Mouse (Mus musculus) 3T3-L1 (cell line): ENCODE measurements around the gene Cd200.
A peak's percentile ranks its signal among the peaks of the same experiment; 100 is the strongest.
"Not testable (repeated sequence)": the region's sequence is repeated elsewhere in the genome, so short reads cannot be mapped to it uniquely, and the experiment has no call there.

Source experiments
- DNase-seq: peaks from one replicate; pipeline ENCODE4 v3.0.0-alpha.2; 2015; ENCODE audit warnings: low read depth, low spot score

Cd200 gene

DNA sequence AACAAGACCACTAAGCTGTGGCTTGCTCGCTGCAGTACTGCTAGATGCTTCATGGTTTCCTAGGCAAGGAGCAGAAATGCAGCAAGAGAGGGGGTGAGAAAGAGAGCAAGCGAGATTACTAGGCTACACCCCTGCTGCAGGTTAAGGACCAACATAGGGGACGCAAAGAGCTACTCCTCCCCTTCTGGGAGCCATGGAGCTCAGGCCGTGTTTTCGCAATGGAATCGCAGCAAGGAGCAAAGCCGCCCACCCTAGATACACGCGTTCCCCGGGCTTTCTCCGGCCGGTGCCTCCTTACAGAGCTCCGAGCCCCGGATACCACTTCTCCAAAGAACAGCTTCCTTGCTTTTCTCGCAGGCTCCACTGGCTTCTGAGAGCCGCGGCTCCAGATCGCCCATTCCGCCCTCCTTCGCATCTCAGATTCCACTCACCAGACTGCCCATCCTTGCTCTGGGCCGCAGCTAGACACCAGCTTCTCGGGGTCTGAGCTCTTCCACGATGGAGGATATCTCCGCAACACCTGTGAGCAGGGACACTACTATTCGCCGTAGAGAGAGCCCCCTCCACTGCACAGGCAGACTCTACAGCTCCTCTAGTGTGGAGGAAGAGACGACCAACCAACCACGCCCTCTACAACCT is at the start of gene Cd200:
Gene Cd200, minus strand, starts transcription at position 629 of the 639 bp plus-strand sequence.
- no peak for DNase-seq

DNA sequence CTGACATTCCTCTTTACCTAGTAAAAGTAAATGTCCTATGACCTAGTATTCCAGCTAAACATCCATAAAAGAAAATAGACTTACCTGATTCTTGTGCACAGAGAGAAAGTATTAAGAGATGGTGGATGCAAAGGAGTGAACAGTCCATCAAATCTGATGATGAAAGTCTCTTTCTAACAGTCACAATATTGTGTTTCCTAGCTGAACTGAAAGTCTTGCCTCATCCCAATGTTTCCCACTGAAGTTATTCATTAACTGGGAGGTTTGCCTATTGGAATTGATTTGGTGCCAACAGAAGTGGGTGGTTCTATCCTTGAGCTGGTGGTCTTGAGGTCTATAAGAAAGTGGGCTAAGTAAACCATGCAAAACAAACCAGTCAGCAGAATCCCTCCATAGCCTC is 45.9 kb upstream of the Cd200 start:
- DNase-seq, result no peak

DNA sequence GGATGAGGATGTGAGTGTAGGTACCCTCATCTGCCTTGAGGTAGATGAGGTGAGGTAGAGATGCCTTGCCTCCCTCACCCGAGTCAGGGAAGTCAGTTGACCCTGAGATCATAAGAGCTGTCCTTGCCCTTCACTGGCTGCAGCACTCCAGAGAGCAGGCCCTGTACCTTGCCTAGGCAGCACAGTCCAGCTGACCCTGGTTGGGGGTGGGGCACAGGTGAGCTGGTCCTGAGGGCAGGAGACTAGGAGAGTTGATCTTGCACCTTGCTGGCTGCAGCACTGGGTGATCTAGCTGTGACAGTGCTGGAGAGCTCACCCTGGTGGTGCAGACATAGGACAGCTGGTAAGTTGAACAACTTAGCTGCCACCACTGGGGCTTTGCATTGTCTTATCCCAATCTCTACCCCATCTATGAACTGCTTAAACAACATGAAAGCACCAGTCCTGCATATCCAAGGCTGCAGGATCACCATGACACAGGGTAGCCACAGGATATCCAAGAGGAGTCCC is 28.4 kb upstream of the Cd200 start:
- DNase-seq, result no peak

DNA sequence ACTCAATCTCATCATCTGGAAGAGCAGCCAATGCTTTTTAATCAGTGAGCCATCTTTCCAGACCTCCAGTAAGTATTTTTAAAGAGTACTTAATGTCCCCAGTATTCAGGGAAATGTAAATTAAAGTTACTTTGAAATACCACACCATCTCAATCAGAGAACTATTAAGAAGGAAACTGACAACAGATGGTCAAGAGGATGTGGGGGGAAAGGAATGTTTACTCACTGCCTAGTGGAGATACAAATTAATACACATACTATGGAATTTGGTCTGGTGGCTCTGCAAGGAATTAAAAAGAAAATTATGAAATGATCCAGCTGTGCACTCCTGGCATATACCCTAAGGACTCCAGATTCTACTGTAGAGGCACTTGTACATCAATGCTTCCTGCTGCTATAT is 26.7 kb upstream of the Cd200 start:
- DNase-seq, result no peak

DNA sequence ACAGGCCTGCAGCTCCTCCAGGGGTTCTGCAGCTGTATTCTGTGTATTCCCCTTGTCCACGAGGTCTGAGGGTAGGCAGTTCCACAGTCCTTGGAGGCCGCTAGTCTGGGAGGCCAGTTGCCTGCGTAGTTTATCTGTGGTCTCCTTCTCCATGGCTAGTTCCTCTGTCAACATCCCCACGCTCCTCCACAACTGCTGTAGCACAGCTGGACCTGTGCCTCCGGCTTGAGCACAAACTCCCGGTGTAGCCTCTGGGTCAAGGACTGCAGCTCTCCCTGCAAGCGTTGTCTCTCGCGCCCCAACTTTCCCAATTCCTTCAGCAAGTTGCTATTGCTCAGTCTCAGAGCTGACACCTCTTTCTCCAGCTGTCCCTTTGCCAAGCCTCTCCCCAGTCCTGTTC is 18.8 kb upstream of the Cd200 start:
- no peak for DNase-seq

DNA sequence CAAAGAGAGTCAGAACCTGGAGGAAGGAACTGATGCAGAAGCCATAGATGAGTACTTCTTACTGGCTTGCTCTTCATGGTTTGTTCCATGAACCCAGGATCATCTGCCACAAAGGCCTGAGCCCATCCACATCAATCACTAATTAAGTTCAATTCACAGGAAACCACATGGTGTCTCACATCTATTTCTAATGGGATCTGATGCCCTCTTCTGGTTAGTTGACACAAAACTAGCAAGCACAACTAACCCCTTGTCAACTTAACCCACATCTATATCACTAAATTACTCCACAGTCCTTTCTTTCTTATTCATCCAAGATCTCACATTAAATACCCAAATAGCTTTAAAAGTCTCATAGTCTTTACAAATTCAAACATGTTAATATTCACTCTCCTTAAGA is 4.6 kb upstream of the Cd200 start:
- DNase-seq, result peak; percentile 54

DNA sequence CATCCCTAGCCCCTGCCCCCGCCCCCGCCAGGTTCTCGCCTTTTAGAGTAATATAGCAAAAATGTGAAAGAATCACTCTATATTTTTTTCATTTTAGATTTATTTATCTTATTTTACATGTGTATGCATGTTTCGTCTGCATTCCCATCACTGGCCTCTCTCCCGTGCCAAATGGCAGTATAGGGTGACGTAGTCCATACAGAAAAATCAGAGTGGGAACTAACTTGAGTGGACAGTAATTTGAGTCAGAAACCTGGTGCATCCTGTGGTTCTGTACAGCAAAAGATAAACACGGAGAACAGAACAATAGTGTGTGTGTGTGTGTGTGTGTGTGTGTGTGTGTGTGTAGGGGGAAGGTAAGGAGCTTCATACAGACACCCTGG is 202 bp upstream of the Cd200 start:
- DNase-seq, result not testable (repeated sequence)

DNA sequence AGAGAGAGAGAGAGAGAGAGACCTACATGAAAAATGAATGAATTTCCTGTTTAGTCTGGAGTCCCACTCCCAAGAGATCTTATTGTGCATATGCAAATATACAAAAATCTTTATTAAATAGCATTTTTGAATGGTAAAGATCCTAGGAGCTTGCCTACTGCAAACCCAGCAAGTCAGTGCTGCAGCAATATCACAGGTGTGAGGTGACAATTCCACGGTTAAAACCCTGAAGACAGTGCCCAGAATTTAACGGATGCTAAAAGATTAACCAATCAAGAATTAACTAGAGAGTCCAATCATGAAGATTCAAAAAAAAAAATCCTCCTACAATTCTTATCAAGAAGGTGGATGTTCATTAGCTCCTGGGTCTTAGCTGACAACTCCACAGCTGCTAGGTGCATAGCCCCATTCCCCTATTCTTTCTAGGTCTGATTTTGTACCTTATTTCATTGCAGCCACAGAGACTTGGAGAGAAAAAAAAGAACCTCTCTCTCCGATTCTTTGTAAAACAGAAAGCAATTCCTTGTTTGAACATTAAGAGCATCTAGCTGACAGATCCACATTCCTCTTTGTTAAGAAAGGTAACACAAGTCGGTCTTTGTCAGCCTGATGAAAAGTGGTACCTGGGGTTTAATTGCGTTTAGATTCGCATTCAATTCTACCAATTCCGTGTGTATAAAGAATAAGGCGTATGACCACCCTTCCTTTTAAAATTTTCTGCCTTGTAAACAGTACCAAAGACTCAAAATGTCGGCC is 1.0 kb downstream of the Cd200 start:
- no peak for DNase-seq

DNA sequence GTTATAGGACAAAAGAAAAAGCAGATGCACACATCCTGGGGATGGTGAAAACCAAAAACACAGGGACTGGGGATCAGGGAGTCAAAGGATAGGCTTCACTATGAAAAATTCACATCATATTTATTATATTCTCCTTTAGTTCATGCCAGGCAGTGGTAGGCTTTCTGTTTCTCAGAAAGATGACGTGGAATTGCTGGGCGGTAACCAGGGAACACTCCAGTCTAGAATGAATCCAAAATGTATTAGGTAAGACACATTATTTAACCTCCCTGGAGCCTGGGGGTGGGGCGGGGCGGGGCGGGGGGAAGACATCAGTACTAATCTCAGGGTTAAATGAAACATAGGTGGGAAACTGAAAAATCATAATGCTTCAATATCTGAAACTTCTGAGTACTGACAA is 1.8 kb downstream of the Cd200 start:
- DNase-seq, result no peak

DNA sequence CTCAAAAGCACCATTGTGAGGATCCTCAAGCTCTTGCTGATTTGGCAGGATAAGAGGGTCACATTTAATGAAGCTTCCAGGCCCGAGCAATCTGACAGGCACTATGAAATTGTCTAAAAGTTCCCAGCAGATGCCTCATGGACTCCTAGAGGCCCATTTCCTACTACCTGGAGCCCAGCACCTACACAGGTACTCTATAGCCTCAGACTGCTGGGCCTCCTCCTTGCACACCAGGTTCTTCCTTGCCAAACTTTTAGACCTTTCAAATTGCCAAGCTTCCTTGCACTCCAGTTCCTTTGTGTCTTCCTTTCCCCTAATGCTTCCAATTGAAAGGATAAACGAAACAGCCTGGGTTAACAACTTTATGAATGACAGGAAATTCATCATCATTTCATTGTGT is 5.9 kb downstream of the Cd200 start:
- no peak for DNase-seq

DNA sequence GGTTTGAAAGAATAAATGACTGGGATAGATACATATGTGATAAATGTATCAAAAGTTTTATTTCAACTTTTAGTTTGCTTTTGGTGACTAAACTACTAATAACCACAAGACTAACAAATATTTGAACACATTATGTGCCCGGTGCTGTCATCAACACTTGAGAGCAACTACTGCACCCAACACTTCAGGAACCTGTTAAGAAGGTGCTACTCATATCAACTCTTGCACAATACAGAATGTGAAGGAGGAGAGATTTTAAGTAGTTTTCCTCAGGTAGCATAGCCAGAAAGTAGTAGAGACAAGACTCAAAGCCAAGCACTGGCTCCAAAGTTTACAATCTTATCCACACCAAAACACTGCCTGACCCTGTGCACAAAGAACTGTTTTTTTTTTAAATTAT is 6.8 kb downstream of the Cd200 start:
- no peak for DNase-seq

DNA sequence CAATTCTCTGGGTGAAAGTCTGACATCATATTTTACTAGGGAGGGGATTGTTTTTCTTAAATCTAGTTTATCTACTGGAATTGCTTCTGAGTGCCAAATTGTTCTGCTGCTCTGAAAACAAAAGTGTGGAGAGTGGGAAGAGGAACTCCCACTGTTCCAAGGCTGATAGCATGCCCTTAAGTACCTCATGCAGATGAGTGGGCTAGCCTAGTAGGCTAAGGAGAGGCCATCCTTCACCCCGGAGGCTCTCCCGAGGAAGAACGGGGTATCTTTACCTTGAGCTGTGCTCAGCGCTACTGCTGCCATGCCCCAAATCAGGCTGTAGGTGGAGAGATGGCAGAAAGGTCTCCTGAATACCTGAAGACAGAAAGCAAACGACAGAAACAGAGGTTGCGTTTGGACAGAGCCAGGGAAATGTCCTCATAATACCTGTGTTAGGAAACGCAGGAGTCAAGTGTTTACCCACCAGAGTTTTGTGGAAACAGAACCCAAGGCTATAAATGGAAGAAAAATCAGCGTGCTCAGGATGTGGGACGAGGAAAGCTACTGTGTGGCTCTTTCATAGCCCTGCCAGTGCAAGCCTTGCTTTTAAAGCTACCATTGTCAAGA is 8.8 kb downstream of the Cd200 start:
- DNase-seq, result no peak

DNA sequence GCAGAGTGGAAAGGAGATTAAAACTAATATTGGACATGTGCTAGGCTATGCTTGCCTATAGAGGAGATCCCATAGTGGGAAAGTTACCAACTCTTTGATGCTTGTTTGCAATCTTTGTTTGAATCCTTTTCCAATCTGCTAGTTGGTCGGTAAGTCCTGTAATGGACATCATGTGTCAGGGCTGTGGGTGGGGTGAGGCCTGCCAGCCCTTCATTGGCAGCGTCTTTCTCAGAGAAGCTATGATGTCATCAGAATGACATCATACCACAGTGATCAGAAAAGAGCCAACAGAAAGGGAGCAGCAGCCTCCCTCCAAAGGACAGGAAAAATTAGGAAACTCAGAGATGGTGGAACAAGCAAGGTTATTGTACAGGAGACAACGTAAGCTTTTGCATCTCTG is 9.4 kb downstream of the Cd200 start:
- DNase-seq, result no peak

DNA sequence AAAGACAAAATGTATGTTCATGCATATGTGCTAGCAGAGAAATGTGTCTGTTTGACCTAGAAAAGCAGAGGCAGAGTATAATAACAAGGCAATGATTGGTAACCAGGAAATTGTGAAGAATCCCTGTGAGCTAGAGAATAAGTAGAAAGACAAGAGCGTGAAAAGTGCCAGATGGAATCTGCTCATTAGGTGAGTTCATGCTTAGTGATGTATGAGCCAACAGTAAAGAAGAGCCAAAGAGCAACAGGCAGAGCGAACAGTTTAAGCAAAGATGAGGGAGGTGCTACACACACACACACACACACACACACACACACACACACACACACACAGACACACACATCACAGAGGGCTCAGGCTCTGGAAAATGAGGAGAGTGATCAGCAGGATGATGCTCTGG is 11.4 kb downstream of the Cd200 start:
- no peak for DNase-seq

DNA sequence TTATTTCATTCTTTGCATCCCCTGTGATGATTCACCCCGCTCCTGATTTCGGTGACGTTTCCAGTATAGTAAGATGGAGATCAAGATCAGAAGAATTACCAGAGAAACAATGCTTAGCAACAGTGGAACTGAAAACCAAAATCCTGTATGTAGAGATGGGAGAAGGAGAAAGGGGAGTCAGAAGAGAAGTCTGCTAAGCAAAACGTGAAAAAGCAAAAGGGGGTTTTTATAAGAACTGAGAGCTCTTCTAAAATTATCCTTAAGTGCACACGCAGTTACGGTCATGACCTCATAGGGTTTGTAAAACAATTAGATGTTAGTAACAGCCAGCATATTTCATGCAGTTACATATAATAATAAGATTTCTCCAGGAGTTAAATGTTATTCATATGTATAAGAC is 16.6 kb downstream of the Cd200 start:
- no peak for DNase-seq

DNA sequence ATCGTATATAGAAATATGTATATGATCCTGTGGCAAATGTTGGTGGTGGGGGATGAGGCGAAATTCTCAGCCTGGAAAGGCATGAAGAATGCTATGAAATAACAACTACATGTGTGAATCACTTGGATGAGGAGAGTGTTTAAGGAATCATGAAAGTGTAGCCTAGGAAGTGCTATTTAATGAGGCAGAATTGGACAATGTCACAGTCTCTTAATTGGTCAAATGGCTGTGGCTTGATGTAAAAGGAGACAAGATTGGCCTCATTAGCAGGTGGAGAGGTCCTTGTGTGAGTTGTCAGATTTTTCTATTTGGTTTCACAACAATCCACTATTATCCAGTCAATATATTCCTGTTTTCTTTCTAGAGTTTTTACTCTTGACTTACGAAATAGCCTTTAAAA is 17.2 kb downstream of the Cd200 start:
- no peak for DNase-seq

DNA sequence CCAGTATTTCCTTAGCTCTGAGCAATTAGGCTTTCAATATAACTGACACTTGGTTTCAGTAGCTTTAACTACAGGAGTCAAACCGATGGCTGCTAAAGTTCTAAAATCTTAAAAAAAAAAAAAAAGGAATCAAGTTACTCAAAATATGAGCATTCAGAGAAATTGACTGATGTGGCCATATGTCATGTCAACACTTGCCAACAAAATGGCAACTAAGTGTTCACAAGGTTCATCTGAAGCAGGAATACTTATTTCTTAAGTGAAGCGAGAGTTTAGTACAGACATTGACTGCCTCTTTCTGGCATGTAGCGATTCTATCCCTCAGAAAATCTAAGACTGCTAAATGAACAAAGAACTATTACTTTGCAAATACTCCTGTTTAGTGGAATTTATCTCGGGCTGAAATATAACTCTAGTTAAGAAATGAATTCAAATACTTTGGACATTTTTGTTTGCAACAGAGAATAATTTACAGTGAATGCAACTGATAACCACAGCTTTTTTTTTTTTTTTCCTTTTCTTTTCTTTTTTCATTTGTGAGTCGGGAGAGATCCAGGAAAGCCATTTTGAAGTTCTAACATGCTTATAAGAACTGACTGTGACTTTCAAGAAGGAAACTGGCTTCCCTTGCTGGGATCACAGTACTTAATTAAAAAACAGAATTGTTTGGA is 18.4 kb downstream of the Cd200 start:
- DNase-seq, result no peak

DNA sequence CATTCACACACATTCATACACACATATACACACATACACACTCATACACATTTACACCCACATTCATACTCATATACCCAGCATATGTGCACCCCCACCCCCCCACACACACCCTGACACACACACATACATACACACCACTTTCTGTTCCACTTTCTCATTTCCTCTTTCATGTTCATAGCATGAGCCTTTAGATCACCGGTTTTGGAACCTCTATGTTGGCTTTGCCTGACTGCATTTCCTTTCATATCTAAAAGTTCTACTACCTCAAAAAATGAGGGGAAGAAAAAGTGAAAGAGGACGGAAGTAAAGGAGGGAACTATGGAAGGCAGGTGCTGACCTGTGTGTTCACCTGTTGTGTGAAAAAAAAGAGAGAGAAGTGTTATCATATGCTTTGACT is 19.0 kb downstream of the Cd200 start:
- DNase-seq, result no peak

DNA sequence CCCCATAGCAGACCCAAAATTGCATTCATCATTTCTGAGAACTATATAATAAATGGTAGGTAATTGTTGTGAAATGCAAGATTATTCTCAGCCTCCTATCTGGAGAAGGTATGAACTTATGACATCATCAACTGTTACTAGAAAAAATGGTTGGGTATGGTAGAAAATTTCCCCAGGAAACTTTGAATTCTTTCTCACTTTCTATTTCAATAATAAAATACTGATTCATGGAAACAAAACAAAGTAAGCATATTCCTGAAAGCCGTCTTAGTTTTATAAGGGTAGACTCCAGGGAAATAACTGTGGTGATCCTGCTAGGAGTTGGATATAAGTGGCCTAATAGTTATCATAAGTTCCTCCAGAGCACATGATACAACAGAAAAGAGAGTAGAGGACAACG is 19.8 kb downstream of the Cd200 start:
- no peak for DNase-seq

DNA sequence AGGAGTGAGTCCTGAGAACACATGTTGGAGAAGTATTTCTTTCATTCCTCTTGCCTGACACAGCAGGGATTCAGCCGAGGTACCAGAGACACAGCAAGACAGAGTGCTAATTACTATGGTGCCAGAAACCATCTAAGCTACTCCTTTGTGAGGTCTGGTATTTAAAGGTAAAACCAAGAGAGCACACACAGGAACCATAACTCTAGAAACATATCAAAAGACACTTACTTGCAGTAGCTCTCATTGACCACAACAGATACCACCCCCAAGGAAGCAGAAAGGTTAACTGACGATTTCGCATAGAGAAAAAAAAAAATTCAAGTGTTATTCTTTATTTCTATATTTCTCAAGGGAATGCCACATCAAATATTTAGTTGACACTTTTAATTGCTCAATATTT is 27.0 kb downstream of the Cd200 start:
- DNase-seq, result no peak

DNA sequence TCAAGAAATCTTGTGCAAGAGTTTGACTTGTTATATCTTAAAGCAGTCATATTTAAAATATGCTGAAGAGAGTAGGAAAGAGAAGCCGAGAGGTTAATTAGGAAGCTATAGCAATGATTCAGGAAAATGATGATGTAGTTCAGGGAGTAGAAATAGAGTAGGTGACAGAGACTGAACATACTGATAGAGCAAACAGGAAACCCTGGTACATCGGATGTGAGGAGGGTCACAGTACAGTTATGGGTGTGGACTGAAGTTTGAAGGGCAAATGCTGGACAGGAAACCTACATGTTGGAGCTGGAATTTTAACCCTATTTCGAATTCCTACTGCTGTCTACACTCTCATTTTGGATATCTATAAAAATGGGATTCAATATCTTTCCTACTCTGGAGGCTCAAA is 29.9 kb downstream of the Cd200 start:
- no peak for DNase-seq

DNA sequence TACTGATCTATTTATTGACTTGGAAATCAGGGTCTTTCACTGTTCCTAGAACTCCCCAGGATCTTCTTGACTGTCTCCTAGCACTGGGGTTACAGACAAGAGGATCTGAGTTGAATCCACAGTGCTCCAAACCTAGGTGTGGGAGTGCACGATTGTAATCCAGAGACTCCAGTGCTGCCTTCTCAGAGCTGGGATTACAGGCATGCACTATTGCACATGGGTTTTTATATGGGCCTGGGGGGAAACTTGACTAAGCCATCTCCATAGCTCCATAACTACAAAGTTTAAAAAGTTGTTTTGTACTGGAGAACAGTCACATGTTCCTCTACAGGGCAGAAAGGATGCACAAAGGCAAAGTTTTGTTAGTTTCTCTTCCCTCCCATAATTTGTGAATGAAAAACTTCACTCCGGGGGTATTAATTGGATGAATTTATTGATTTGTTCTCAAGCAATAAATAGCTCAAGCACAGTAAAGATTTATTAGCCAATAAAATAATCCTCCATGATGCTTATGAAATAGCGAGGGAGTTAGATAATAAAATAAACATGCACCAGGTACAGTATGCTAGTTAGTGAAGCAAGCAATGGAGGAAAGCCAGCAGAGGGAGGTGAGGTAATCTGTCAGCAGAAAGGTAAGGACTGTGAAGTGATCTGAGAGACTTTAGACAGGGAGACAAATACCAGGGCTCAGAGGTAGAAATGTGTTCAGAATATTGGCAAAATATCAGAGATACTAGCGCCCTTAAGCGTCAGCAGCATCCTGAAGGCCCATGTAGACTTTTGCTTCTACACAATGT is 30.5 kb downstream of the Cd200 start:
- DNase-seq, result peak; percentile 48
